Mouse (Mus musculus): Measurements from ENCODE around the gene Acbd7. TPM values are rescaled to one million over a fixed set of nuclear protein-coding genes. Genes with fewer than 3 reads are reported as not detected.

Gene Acbd7
- polyA plus RNA-seq, 1 experiment from 2014 or later: 0.66 TPM

GRCm38 (mm10) chr2:3332056-3332455, 3.9 kb upstream of the Acbd7 start:
- H3K9me3 ChIP-seq (replicated peaks): no peaks in the 10 kb centered on the region
- H3K4me1 ChIP-seq (replicated peaks): peaks cover 46% of the 10 kb centered on the region
- under 1% methylated on average over 21 of the region's 21 CpGs for WGBS (ENCODE audit: insufficient replicate concordance)
- H3K36me3 ChIP-seq (replicated peaks): peaks cover 21% of the 10 kb centered on the region
- peak overlapping the region; percentile 98 for H3K4me2 ChIP-seq
- ATAC-seq (ENCODE audit: insufficient read depth): peak; percentile 2; the same call in 1 of the 2 replicates
- H3K27me3 ChIP-seq: no peaks in the 10 kb centered on the region
- peak overlapping the region; percentile 78 for H3K4me3 ChIP-seq (replicated peaks)
- H3K9ac ChIP-seq: peak overlapping the region; percentile 74
- H3K27ac ChIP-seq (replicated peaks): peak overlapping the region; percentile 62; the same call in 1 of the 2 replicates

DNA sequence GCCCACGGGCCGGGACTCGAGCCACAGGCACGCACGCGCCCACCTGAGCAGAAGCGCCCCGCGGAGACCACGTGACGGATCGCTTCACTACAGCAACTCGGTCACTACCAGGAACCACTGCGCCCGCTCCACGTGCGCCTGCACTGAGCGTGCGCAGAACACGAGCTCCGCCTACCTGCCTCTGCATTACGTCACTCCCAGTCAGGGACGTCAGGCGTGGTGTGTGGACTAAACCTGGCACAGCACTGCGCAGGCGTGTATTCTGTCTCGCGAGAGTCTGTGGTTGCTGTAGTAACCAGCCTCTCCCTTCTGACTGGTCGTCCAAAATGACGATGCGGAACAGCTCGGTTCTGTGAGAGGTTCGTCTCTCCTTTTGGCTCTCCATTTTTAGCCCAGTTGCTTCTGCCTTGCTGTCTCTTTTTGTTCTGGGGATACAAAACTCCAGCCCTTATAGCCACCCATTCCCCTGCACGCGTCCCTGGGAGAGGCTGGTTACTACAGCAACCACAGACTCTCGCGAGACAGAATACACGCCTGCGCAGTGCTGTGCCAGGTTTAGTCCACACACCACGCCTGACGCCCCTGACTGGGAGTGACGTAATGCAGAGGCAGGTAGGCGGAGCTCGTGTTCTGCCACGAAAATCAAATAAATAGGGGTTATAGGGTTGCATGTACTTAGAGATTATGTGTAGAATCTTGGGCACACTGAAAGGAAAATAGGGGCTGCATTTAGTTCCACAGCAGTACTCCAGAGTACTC, 3.3 kb upstream of the Acbd7 start, which contains the start of gene Rpp38:
Gene Rpp38, minus strand, starts transcription at position 160 of the 759 bp plus-strand sequence.
- ATAC-seq (ENCODE audit: insufficient read depth): peak; percentile 93
- peak within 1 kb of the TSS; percentile 74 for H3K27ac ChIP-seq (replicated peaks)
- H3K9me3 ChIP-seq (replicated peaks): no peaks in the 10 kb centered on the region
- peaks cover 46% of the 10 kb centered on the region for H3K4me1 ChIP-seq (replicated peaks)
- under 1% methylated on average over 45 of the region's 45 CpGs for WGBS (ENCODE audit: insufficient replicate concordance)
- H3K4me3 ChIP-seq (replicated peaks): peak within 1 kb of the TSS; percentile 78
- H3K27me3 ChIP-seq: no peaks in the 10 kb centered on the region
- peak within 1 kb of the TSS; percentile 74 for H3K9ac ChIP-seq
- H3K4me2 ChIP-seq: peak within 1 kb of the TSS; percentile 98
- peaks cover 17% of the 10 kb centered on the region for H3K36me3 ChIP-seq (replicated peaks)

- Histone ChIP-seq H3K27ac (replicated peaks) (no peak overlapping the region), H3K9me3 (replicated peaks) (no peaks in the 10 kb centered on the region), H3K4me2 (no peak overlapping the region), H3K9ac (no peak overlapping the region), H3K4me1 (replicated peaks) (peaks cover 46% of the 10 kb centered on the region), H3K36me3 (replicated peaks) (peaks cover 8% of the 10 kb centered on the region), H3K27me3 (no peaks in the 10 kb centered on the region), H3K4me3 (replicated peaks) (no peak overlapping the region)
- 73% methylated on average over 12 of the region's 12 CpGs for WGBS (ENCODE audit: insufficient replicate concordance)
- ATAC-seq (ENCODE audit: insufficient read depth): no peak
Observed at GRCm38 (mm10) chr2:3333761-3334160, 2.2 kb upstream of the Acbd7 start.

- no peak overlapping the region for H3K27ac ChIP-seq (replicated peaks)
- H3K4me3 ChIP-seq (replicated peaks): no peak overlapping the region
- no peak overlapping the region for H3K9ac ChIP-seq
- no peaks in the 10 kb centered on the region for H3K4me1 ChIP-seq (replicated peaks)
- no peak for ATAC-seq (ENCODE audit: insufficient read depth)
- 55% methylated on average over 4 of the region's 4 CpGs for WGBS (ENCODE audit: insufficient replicate concordance)
- peaks cover 8% of the 10 kb centered on the region for H3K27me3 ChIP-seq
- H3K36me3 ChIP-seq (replicated peaks): no peaks in the 10 kb centered on the region
- H3K4me2 ChIP-seq: no peak overlapping the region
- no peaks in the 10 kb centered on the region for H3K9me3 ChIP-seq (replicated peaks)
Observed at GRCm38 (mm10) chr2:3348422-3348821, 12.5 kb downstream of the Acbd7 start.

GRCm38 (mm10) chr2:3348919-3349318, 13.0 kb downstream of the Acbd7 start:
- no peaks in the 10 kb centered on the region for H3K36me3 ChIP-seq (replicated peaks)
- H3K4me1 ChIP-seq (replicated peaks): no peaks in the 10 kb centered on the region
- H3K27me3 ChIP-seq: peaks cover 8% of the 10 kb centered on the region
- no peak for ATAC-seq (ENCODE audit: insufficient read depth)
- no peak overlapping the region for H3K4me2 ChIP-seq
- no peak overlapping the region for H3K9ac ChIP-seq
- H3K27ac ChIP-seq (replicated peaks): no peak overlapping the region
- H3K9me3 ChIP-seq (replicated peaks): no peaks in the 10 kb centered on the region
- H3K4me3 ChIP-seq (replicated peaks): no peak overlapping the region
- WGBS (ENCODE audit: insufficient replicate concordance): 7% methylated on average over 3 of the region's 3 CpGs

- no peaks in the 10 kb centered on the region for H3K27me3 ChIP-seq
- no peak overlapping the region for H3K4me3 ChIP-seq (replicated peaks)
- no peaks in the 10 kb centered on the region for H3K36me3 ChIP-seq (replicated peaks)
- H3K27ac ChIP-seq (replicated peaks): no peak overlapping the region
- H3K9ac ChIP-seq: no peak overlapping the region
- no peaks in the 10 kb centered on the region for H3K4me1 ChIP-seq (replicated peaks)
- no peaks in the 10 kb centered on the region for H3K9me3 ChIP-seq (replicated peaks)
- no peak for ATAC-seq (ENCODE audit: insufficient read depth)
- no peak overlapping the region for H3K4me2 ChIP-seq
Observed at GRCm38 (mm10) chr2:3353160-3353559, 17.2 kb downstream of the Acbd7 start.

DNA sequence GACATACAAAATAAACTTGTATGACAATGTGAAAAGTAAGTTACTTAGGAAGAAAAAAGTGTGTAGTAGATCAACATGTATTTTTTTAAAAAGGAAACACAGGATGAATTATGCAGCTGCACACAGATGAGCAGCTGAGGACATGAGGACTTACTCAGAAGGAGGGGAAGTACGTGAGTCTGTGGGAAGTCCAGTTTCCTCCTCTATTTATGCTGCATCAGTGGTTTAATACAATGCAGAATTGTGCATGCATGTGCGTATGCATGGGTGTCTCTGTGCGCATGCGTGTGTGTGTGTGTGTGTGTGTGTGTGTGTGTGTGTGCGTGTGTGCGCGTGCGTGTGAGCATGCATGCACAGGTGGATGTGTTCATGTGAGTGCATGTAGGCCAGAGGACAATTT, 19.8 kb downstream of the Acbd7 start:
- H3K4me1 ChIP-seq (replicated peaks): no peaks in the 10 kb centered on the region
- WGBS (ENCODE audit: insufficient replicate concordance): 77% methylated on average over 8 of the region's 8 CpGs
- no peaks in the 10 kb centered on the region for H3K36me3 ChIP-seq (replicated peaks)
- no peak overlapping the region for H3K4me2 ChIP-seq
- no peak for ATAC-seq (ENCODE audit: insufficient read depth)
- no peak overlapping the region for H3K4me3 ChIP-seq (replicated peaks)
- no peaks in the 10 kb centered on the region for H3K9me3 ChIP-seq (replicated peaks)
- no peaks in the 10 kb centered on the region for H3K27me3 ChIP-seq
- H3K27ac ChIP-seq (replicated peaks): no peak overlapping the region
- no peak overlapping the region for H3K9ac ChIP-seq

DNA sequence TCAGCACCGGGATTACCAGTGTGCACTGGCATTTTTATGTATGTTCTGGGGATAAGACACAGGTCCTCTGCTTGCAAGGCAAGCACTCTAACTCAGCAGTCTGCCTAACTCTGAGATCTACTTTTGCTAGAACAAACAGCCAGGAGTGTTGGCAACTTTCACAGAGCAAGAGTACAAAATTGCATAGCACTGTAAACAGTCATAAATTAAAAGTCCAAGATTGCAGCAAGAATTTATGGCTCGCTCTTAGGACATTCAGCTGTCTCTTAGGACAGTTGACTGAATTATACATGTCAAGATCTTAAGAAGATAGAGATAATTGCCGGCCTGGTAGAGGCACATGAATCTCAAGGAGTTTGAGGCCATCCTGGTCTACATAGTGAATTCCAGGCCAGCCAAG, 20.3 kb downstream of the Acbd7 start:
- Histone ChIP-seq H3K9ac (no peak overlapping the region), H3K4me3 (replicated peaks) (no peak overlapping the region), H3K27ac (replicated peaks) (no peak overlapping the region), H3K9me3 (replicated peaks) (no peaks in the 10 kb centered on the region), H3K27me3 (no peaks in the 10 kb centered on the region), H3K4me2 (no peak overlapping the region), H3K4me1 (replicated peaks) (no peaks in the 10 kb centered on the region), H3K36me3 (replicated peaks) (no peaks in the 10 kb centered on the region)
- WGBS (ENCODE audit: insufficient replicate concordance): 58% methylated on average over 3 of the region's 3 CpGs
- no peak for ATAC-seq (ENCODE audit: insufficient read depth)

DNA sequence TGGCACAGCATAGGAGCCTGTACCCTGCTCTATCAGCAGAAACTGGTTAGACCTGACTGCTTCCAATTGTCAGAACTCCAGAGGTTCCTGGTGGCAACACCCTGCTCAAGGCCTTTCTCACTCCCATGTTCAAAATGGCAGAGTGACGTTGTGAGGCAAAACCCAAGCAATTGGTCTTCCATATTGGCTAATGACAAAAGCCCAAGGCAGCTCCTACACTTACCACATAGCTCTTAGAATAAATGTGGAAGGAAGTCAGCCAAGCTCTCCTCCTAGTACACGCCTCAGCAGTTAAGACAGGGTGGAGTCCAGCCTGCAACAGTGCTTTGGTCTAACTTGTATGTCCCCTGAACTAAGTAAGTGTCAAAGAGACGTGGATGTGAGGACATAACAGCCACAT, 21.9 kb downstream of the Acbd7 start:
- Histone ChIP-seq H3K4me1 (replicated peaks) (no peaks in the 10 kb centered on the region), H3K9ac (no peak overlapping the region), H3K27me3 (no peaks in the 10 kb centered on the region), H3K36me3 (replicated peaks) (no peaks in the 10 kb centered on the region), H3K9me3 (replicated peaks) (no peaks in the 10 kb centered on the region), H3K27ac (replicated peaks) (no peak overlapping the region), H3K4me3 (replicated peaks) (no peak overlapping the region), H3K4me2 (no peak overlapping the region)
- 43% methylated on average over 3 of the region's 3 CpGs for WGBS (ENCODE audit: insufficient replicate concordance)
- ATAC-seq (ENCODE audit: insufficient read depth): no peak

DNA sequence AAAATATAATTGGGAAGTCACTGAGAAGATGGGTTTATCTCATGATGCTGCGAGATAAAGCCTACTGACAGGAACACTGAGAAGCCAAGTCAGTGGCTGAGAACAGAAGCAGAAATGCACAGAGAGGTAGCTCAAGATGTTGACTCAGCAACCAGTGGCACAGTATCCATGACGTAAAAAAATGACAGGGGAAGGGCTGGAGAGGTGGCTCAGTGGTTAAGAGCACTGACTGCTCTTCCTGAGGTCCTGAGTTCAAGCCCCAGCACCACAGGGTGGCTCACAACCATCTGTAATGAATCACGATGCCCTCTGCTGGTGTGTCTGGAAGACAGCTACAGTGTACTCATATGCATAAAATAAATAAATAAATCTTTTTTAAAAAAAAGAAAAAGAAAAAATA, 25.1 kb downstream of the Acbd7 start:
- WGBS (ENCODE audit: insufficient replicate concordance): 50% methylated on average over 3 of the region's 3 CpGs
- H3K27me3 ChIP-seq: no peaks in the 10 kb centered on the region
- no peak overlapping the region for H3K9ac ChIP-seq
- no peaks in the 10 kb centered on the region for H3K4me1 ChIP-seq (replicated peaks)
- H3K27ac ChIP-seq (replicated peaks): no peak overlapping the region
- H3K4me2 ChIP-seq: no peak overlapping the region
- ATAC-seq (ENCODE audit: insufficient read depth): no peak
- H3K9me3 ChIP-seq (replicated peaks): no peaks in the 10 kb centered on the region
- no peaks in the 10 kb centered on the region for H3K36me3 ChIP-seq (replicated peaks)
- no peak overlapping the region for H3K4me3 ChIP-seq (replicated peaks)

- H3K4me1 ChIP-seq (replicated peaks): no peaks in the 10 kb centered on the region
- no peak overlapping the region for H3K4me2 ChIP-seq
- ATAC-seq (ENCODE audit: insufficient read depth): no peak
- H3K27me3 ChIP-seq: no peaks in the 10 kb centered on the region
- 64% methylated on average over 4 of the region's 4 CpGs for WGBS (ENCODE audit: insufficient replicate concordance)
- no peaks in the 10 kb centered on the region for H3K36me3 ChIP-seq (replicated peaks)
- H3K9ac ChIP-seq: no peak overlapping the region
- H3K4me3 ChIP-seq (replicated peaks): no peak overlapping the region
- no peak overlapping the region for H3K27ac ChIP-seq (replicated peaks)
- no peaks in the 10 kb centered on the region for H3K9me3 ChIP-seq (replicated peaks)
Observed at GRCm38 (mm10) chr2:3365127-3365526, 29.2 kb downstream of the Acbd7 start.
